Mouse (Mus musculus) adrenal gland (tissue): ENCODE measurements around the gene Ahnak.
"Not testable (repeated sequence)": the region's sequence is repeated elsewhere in the genome, so short reads cannot be mapped to it uniquely, and the experiment has no call there.

Experiments used
- intact Hi-C: fragments of 180-260 bp; cut with DNase I; formaldehyde crosslinking; loops from one replicate; pipeline ENCODE4 v1.15.1; 2025

The Ahnak gene

GRCm38 (mm10) chr19:8992769-8993624 lies 3.9 kb downstream of the Ahnak start:
- intact Hi-C loops, result loop anchor here (1.0 kb wide), 1 partner anchor 89 kb away; no protein-coding TSS in a partner anchor

GRCm38 (mm10) chr19:8993625-8993912 lies 4.5 kb downstream of the Ahnak start:
- intact Hi-C loops, result loop anchor here (1.0 kb wide), 1 partner anchor 89 kb away; no protein-coding TSS in a partner anchor

DNA sequence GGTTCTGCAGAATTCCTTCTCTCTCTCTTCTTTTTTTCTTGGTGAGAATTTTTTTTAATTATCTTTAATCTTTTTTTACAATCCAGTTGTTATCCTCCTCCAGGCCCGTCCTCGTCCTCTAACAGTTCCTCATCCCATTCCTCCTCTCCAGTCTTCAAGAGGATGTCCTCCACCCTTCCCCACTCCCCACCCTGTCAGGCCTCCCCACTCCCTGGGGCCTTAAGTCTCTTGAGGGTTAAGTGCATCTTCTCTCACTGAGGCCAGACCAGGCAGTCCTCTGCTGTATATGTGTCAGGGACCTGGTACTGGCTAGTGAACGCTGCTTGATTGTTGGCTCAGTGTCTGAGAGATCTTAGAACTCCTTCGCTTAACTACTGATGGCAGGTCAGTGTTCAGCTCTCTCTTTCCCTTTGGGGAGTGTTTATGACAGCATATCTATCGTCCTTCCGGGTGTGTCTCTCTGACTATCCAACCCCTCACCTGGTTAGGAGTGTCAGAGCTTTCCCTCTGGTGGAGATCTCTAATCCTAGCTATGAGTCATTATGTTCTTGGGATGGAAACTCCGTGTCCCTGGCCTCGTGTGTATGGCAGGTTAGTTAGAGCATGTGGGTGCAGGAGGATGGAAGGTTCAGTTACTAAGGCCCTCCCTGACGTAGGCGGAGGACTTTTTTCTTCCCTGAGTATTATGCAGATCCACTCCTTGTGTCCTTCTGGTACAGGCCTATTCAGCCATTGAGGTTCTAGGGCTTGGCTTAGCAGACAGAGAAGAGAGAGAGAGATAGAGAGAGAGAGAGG lies 5.9 kb downstream of the Ahnak start:
- intact Hi-C loops, result no loop called here

DNA sequence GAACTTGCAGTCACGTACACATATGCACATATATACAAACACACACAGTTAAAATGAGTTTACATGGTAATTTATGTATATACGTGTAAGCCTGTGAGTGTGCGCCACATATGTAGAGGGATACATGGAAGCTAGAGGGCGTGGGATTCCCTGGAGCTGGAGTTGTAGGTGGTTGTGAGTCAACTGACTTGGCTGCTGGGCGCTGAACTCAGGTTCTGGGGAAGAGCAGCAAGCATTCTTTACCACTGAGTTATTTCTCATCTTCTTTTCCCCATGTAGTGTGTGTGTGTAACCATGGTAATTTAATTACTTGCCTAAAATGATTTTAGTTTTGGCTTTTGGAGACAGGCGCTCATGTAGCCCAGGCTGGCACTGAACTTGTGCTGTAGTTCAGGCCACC lies 7.5 kb downstream of the Ahnak start:
- intact Hi-C loops, result no loop called here

GRCm38 (mm10) chr19:8997546-8997945 lies 8.5 kb downstream of the Ahnak start:
- intact Hi-C loops, result no loop called here

- intact Hi-C loops, result no loop called here
These were observed 9.5 kb downstream of the Ahnak start for GRCm38 (mm10) chr19:8998546-8998945.

DNA sequence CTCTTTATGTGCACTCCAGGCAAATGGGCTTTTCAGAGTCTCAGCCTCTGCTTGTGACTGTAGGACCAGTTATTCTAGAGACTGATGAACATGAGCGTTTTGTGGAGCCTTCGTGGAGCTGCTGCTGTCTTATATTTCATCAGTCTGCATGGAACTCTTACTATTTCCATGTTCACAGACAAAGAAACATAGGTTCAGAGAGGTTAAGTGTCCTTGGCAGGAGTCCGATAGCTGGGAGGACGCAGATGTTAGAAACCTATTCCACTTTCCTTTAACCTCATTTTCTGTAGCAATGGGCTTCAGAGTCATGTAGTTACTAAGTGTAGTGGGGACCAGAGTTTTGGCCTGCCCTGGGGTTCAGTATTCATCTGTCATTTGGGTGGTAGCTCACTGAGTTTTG lies 10.1 kb downstream of the Ahnak start:
- intact Hi-C loops, result no loop called here

GRCm38 (mm10) chr19:9006915-9007314 lies 17.8 kb downstream of the Ahnak start:
- intact Hi-C loops, result not testable (repeated sequence)

GRCm38 (mm10) chr19:9019298-9019697 lies 30.2 kb downstream of the Ahnak start:
- intact Hi-C loops, result no loop called here

DNA sequence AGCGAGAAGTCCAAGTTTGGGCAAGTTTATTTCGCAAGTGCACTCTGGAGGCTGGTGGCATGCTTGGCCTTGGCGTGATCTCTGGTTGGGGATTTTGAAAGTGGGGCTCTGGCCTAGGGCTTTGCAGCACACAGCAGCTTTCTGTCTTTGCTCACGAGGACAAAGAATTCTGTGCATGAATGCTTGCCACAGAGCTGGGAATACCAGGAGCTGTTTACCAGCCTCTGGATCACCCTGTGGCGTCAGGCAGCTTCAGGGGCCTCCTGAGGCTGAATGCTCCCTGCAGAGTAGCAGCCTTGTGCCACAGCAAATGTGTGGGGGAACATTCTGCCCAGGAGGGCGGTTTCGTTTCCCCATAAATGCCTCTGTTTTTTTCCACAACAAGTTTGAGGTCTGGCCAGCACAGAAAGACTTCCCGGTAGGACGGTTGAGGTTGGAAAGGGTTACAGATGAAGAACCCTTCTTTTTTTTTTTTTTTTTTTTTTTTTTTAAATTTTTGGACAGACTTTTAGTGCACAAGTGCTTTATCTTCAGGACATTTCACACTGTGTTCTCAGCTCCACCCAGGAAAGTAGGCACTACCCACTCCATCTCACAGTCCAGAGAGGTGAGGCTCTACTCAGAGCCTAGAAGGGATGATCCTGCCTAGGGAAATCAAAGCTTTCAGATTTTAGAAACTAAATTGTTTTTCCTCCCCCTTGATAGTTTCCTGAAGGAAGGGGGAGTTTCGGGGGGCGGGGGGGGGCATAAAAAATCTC lies 34.1 kb downstream of the Ahnak start:
- intact Hi-C loops, result no loop called here

DNA sequence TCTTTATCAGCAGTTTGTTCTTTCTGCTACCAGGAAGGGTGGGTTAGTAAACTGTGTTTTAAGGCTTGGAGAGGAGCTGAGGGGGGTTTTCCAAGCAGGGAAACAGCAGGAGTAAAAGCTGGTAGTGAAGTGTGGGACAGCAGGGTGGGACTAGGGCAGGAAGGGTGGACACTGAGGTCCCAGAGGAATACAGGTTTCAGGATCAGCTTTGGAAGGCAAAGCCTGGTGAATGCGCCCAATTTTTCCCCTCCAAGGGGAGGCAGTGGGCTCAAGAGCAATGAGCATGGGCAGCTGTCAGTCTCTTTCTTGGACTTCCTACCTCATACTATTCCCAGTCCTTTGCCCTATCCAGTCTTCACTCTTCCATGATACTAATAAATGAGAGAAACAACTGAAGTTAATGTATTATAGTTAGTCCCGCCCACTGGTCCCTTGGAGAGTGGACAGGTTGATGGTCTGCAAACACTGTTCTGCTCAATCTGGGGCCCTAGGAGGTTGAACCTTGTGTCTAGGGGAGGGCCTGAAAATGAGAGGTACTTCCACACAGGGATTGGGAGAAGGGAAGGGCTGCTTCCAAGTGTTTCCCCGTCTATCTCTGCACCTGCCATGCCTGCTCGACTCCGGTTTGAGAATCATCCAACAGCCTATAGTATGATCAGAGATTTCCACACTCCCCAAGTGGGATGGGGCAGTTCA lies 36.6 kb downstream of the Ahnak start:
- intact Hi-C loops, result no loop called here

- intact Hi-C loops, result no loop called here
These were observed 37.5 kb downstream of the Ahnak start for GRCm38 (mm10) chr19:9026634-9027033.

- intact Hi-C loops, result no loop called here
These were observed 38.7 kb downstream of the Ahnak start for GRCm38 (mm10) chr19:9027795-9028194.

GRCm38 (mm10) chr19:9028375-9028774 lies 39.3 kb downstream of the Ahnak start:
- intact Hi-C loops, result no loop called here

DNA sequence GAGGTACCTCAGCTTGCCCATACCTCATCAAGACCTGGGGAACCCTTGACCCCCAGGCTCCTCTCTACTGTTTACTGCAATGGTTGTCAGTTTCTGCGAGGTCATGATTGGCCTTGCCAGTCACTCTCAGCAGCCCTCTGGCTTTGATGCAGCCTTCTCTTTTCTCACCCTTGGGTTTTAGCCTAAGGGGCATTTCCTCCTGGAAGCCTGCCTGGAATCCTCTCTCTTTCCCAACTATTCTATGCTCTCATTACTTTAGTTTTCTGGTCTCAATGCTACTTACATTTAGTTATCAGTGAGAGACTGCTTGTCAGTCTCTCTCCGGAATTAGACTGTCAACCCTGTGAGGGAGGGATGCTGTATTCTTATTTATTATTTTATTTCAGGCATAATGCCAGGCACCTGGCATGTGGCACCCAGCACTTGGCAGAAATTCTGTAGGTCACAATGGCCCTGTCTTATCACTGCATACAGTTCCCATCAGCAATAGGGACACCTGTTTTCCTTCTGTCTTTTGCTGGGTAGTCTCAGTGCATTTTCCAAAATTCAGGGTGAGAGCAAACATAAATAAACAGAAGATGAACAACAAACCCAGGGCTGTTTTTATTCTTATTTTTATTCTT lies 40.7 kb downstream of the Ahnak start:
- intact Hi-C loops, result no loop called here

GRCm38 (mm10) chr19:9032502-9033129 lies 43.5 kb downstream of the Ahnak start:
- intact Hi-C loops, result no loop called here

DNA sequence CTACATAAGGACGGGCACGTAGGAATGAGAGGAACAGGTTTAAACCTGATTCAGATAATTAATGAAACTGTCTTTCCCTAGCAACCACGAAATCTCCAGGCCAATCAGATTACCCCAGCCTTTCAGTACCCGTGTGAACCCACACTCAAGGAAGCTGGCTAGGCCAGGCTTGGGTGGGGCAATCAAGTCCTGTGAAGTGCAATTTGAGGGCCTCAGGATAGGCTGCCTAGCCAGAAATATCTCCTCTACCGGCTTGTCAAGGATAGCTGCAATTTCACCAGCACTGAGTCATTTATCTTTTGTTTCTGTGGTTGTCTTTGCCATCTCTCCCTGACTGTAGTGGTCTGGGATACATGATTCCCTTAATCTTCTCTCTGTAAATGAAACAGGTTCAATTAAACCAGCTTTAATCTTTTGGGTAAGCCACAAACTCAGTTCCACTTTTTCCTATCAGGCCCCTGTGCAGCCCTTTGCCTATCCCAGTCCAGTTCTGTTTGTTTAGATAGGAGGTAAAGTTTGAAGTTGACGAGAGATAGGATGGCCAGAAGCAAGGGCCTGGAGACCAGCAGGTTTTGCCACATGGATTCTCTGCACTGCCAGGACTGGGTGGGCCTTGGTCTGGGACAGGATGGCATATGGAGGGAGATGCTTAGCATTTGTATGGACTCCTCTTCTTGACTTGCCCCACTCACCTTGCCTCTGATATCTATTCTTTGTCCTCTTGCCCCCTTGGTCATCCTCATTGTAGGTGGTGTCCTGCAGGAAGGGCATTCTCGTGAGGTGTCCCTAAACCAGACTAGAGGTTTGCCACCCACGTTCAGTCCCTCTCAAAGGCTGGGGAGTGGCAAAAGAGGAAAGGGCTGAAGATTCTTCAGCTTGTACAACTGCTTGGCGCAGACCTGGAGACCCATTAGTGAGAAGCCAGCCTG lies 44.6 kb downstream of the Ahnak start:
- intact Hi-C loops, result no loop called here

GRCm38 (mm10) chr19:9034480-9034879 lies 45.4 kb downstream of the Ahnak start:
- intact Hi-C loops, result no loop called here

DNA sequence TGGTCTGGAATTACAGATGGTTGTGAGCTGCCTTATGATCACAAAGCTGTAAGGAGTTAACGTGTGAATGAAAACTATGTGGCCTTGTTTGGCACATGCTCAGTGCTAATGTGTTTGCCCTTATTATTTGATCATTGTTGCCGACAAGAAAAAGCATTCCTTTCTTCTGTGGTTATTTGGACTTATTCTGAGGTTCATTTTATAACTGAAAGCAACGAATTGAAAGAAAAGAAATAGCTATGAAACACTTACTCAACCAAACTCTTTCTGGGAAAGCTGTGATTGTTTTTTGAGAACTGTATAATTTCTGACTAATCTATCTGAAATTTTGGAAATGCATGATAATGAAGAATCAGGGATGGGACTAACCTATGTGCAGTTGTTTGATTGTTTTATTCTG lies 46.0 kb downstream of the Ahnak start:
- intact Hi-C loops, result no loop called here
